Mouse (Mus musculus) kidney, adult 2 months (tissue): ENCODE measurements at regions not wholly inside any gene's neighbourhood (a gene's known extent, or its start where the extent isn't known, plus 50 kb on each side); places are given as distances from the start of the nearest gene placed in this dataset.

Experiments used
- CTCF ChIP-seq: fragments of 200-500 bp; conservative IDR thresholded peaks from 2 replicates; pipeline ENCODE4 v1.5.1; 2011; ENCODE audit warnings: low read depth, mild to moderate bottlenecking, control low read depth, low read length, moderate library complexity, mixed read lengths; ENCODE audit not compliant: insufficient read depth, insufficient read length
- POLR2A ChIP-seq: fragments of 200-500 bp; IDR thresholded peaks from one replicate; pipeline ENCODE4 v1.6.1; 2011; ENCODE audit warnings: low read depth, low read length, control low read depth

GRCm38 (mm10) chr15:36705391-36705790 lies 302.2 kb downstream of the Zfp706 start:
- TF ChIP-seq CTCF, result no peak
- TF ChIP-seq POLR2A, result no peak
